Mouse (Mus musculus) heart, embryonic 12.5 days (tissue): ENCODE results near the gene Pkn3. TPM values are rescaled to one million over a fixed set of nuclear protein-coding genes. Genes with fewer than 3 reads are reported as not detected.
A peak's percentile ranks its signal among the peaks of the same experiment; 100 is the strongest.

ENCODE experiments used
- ATAC-seq: fragments of 200-750 bp; cut with Nextera tagmentation; 2 replicates; pipeline ENCODE4 v1.8.0; 2017; ENCODE audit warnings: moderate TSS enrichment, moderate library complexity; ENCODE audit not compliant: insufficient number of reproducible peaks, low FRiP score
- H3K27ac ChIP-seq: fragments of 300-500 bp; sonication (generic); 2 replicates; pipeline ENCODE4 v1.5.1; 2016; ENCODE audit warnings: mild to moderate bottlenecking, moderate library complexity; ENCODE audit not compliant: poor library complexity, severe bottlenecking
- H3K27me3 ChIP-seq: fragments of 300-500 bp; sonication (generic); replicated peaks from 2 replicates; pipeline ENCODE4 v1.6.1; 2016; ENCODE audit warnings: mild to moderate bottlenecking, moderate library complexity
- H3K36me3 ChIP-seq: fragments of 300-500 bp; sonication (generic); 2 replicates; pipeline ENCODE4 v1.6.1; 2016; ENCODE audit warnings: mild to moderate bottlenecking, moderate library complexity
- H3K4me1 ChIP-seq: fragments of 300-500 bp; sonication (generic); replicated peaks from 2 replicates; pipeline ENCODE4 v1.6.1; 2016; ENCODE audit warnings: mild to moderate bottlenecking
- H3K4me2 ChIP-seq: fragments of 300-500 bp; sonication (generic); 2 replicates; pipeline ENCODE4 v1.6.1; 2016; ENCODE audit warnings: mild to moderate bottlenecking, moderate library complexity
- H3K4me3 ChIP-seq: fragments of 300-500 bp; sonication (generic); 2 replicates; pipeline ENCODE4 v1.5.1; 2016; ENCODE audit warnings: mild to moderate bottlenecking
- H3K9ac ChIP-seq: fragments of 300-500 bp; sonication (generic); 2 replicates; pipeline ENCODE4 v1.6.1; 2016; ENCODE audit warnings: mild to moderate bottlenecking, moderate library complexity
- H3K9me3 ChIP-seq: fragments of 300-500 bp; sonication (generic); replicated peaks from 2 replicates; pipeline ENCODE4 v1.6.1; 2016; ENCODE audit warnings: mild to moderate bottlenecking, moderate library complexity
- WGBS: fragments of 180-500 bp; shearing (Covaris S2); methylation state at CpG from one replicate; pipeline ENCODE4 v1.1.7; 2016; 5-methylcytosine and 5-hydroxymethylcytosine counted together
- polyA plus RNA-seq: library from polyadenylated mRNA; unstranded; fragments of >200 nt; fragmentation: Nextera tagmentation; extraction: Ambion mirVana; gene quantifications from 2 replicates; pipeline ENCODE4 v1.2.1, GENCODE M21; 2016

Pkn3 gene
- 19.6 and 21.5 TPM in 2 replicates for polyA plus RNA-seq

DNA sequence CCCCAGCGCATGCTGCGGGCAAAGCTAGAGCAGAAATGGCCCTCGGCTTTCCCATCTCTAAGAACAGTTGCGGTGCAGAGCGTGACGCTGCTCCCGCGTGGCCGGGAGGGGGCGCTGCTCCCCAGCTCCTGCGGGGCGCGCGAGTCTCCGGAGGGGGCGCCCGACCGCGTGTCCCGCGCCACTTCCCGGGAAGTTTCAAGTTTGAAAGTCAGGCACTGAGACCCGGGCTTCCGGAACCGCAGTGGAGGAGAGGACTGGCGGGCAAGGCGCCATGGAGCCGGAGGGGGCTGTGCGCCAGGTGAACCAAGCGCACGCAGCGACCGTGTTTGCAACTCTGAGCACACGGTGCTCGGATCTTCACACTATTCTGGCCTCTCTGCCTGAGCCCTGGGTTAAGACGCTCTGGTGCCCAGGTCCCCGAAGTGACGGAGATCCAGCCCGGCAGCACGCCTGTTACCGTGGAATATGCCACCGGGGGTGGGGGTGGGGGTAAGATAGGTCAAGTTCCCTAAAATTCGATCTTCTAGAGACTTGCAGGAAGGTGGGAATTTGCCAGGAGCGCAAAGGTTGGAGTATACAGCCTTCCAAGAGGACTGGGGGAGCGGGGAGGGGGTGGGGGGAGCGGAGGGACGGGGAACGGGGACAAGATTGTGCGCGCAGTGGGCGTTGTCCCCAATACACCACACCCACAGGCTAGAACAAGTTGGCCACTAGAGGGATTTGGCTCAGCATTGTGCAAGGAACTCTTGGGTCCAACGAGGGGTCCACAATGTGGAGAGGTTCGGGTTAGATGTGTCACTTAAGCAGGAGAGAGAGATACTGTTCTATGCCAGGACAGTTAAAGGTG, at the start of gene Pkn3:
Gene Pkn3 (plus strand): TSS at position 183 of the 847 bp plus-strand sequence.
- ATAC-seq = peak; percentile 75

DNA sequence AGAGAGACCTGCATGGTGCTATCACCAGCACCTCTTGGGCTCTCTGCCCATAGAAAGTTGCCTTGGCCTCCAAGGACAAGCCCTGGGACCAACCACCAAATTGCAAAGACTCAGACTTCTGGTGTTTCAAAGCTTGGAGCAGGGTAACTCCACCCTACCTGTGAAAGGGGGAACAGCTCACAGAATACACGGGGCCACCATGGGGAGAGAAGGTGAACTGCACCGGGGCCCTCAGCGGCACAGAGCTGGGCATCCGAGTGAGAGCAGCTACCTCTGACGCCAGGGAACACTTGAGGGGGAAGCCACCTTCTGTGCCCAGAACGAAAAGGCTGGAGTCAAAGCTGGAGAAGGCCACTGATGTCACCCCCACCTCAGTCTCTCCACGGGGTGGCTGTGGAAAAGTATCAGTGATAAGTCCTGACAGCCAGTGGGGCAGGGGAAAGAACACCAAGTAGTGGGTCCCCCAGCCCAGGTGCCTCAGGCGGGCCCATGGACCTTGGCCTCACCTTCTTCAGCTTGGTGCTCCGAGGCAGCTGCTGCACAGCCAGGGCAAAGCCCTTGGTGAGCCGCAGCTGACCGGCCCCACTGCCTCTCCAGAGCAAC, 45.1 kb upstream of the Pkn3 start:
- Histone ChIP-seq H3K4me2 (no peak overlapping the region), H3K27me3 (no peaks in the 10 kb centered on the region), H3K36me3 (peaks cover 65% of the 10 kb centered on the region), H3K27ac (no peak overlapping the region), H3K4me1 (no peaks in the 10 kb centered on the region), H3K9me3 (no peaks in the 10 kb centered on the region), H3K4me3 (no peak overlapping the region), H3K9ac (no peak overlapping the region)
- ATAC-seq = no peak
- 51% methylated on average over 11 of the region's 11 CpGs for WGBS

More for the DNA sequence above, at the start of gene Pkn3:
- Histone ChIP-seq H3K4me1 (peaks cover 28% of the 10 kb centered on the region), H3K36me3 (peaks cover 16% of the 10 kb centered on the region), H3K4me2 (peak within 1 kb of the TSS; percentile 93), H3K27ac (peak within 1 kb of the TSS; percentile 91), H3K9ac (peak within 1 kb of the TSS; percentile 77), H3K9me3 (no peaks in the 10 kb centered on the region), H3K27me3 (no peaks in the 10 kb centered on the region), H3K4me3 (peak within 1 kb of the TSS; percentile 59)
- 1% methylated on average over 53 of the region's 53 CpGs for WGBS

DNA sequence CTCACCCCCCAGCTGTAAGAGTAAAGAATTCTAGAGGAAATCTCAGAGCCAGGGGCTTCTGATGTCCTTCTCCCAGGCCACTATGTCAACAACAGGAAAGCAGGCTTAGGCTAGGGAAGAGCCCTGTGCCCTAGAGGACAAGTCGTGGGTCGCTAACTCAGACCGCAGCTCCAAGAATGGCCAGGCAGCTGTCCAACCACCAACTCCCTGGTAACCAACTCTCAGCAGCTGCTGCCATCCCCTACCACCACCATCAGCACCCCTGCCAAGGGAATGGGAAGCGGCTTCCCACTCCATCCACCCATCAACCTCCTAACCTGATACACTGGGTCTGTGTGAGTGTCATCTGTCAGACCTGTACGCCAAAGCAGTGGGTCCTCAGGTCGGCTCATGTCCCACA, 44.5 kb upstream of the Pkn3 start:
- WGBS = 67% methylated on average over 6 of the region's 6 CpGs
- Histone ChIP-seq H3K36me3 (peaks cover 65% of the 10 kb centered on the region), H3K27me3 (no peaks in the 10 kb centered on the region), H3K4me3 (no peak overlapping the region), H3K4me2 (no peak overlapping the region), H3K9ac (no peak overlapping the region), H3K27ac (no peak overlapping the region), H3K4me1 (no peaks in the 10 kb centered on the region), H3K9me3 (no peaks in the 10 kb centered on the region)
- no peak for ATAC-seq

DNA sequence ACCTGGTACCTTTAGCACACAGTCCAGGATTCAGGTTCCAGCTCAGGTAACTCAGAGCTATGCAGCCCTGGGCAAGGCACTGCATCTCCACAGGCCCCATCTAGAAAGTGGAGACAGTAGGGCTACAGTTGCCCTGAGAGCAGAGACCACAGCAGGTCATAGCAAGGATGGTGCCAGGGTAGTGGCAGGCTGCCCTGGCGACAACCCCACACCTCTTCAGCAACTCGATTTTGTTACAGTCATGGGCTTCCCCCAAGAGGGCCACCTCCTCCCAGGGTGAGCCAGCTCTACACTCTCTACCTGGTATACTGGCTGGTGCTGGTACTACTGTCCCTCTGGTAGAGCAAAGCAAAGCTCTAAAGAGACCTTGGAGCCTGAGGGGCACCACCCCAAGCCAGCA, 39.7 kb upstream of the Pkn3 start:
- no peak overlapping the region for H3K4me2 ChIP-seq
- H3K9me3 ChIP-seq = no peaks in the 10 kb centered on the region
- 82% methylated on average over 2 of the region's 2 CpGs for WGBS
- ATAC-seq = no peak
- H3K36me3 ChIP-seq = peaks cover 19% of the 10 kb centered on the region
- no peak overlapping the region for H3K27ac ChIP-seq
- no peak overlapping the region for H3K4me3 ChIP-seq
- H3K9ac ChIP-seq = no peak overlapping the region
- peaks cover 6% of the 10 kb centered on the region; the same call in 1 of the 2 replicates for H3K4me1 ChIP-seq
- H3K27me3 ChIP-seq = no peaks in the 10 kb centered on the region

DNA sequence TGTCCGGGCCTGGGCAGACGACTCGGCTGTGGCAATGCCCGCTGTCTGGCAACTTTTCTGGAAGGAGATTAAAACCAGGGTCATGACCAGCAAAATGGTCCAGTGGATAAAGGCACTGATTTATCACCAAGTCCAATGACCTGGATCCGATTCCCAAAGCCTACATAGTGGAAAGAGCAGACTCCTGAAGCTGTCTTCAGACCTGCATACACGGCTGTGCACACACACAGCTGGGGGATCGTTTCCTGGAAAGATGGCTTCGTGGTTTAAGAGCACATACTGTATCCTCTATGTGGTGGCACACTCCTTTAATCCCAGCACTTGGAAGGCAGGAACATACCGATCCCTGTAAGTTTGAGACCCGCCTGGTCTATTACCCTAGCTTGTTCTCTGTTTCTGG, 39.1 kb upstream of the Pkn3 start:
- 87% methylated on average over 10 of the region's 10 CpGs for WGBS
- H3K27me3 ChIP-seq = no peaks in the 10 kb centered on the region
- H3K9ac ChIP-seq = no peak overlapping the region
- peaks cover 15% of the 10 kb centered on the region for H3K36me3 ChIP-seq
- H3K27ac ChIP-seq = no peak overlapping the region
- no peak overlapping the region for H3K4me2 ChIP-seq
- H3K9me3 ChIP-seq = no peaks in the 10 kb centered on the region
- no peak for ATAC-seq
- peaks cover 8% of the 10 kb centered on the region; the same call in 1 of the 2 replicates for H3K4me1 ChIP-seq
- no peak overlapping the region for H3K4me3 ChIP-seq

DNA sequence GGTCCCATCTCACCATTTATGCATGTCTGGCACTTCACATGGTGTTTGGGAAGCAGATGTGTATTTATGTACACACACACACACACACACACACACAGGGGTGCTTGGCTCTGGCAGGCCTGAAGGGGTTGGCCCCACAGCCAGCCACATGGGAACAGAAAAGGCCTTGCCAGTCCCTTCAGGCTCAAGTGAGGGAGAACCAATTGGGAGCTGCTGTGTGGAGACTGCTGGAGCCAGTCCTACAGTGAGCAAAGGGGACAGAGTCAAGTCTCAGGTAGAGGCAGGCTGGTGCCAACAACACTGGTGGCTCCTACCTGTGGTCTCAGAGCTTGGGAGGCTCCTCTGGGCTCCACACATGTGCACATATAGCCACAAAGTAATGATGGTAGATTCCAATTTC, 37.8 kb upstream of the Pkn3 start:
- no peak for ATAC-seq
- H3K9ac ChIP-seq = no peak overlapping the region
- no peak overlapping the region for H3K4me2 ChIP-seq
- H3K27me3 ChIP-seq = no peaks in the 10 kb centered on the region
- H3K27ac ChIP-seq = no peak overlapping the region
- H3K4me1 ChIP-seq = peaks cover 8% of the 10 kb centered on the region; the same call in 1 of the 2 replicates
- H3K36me3 ChIP-seq = peaks cover 17% of the 10 kb centered on the region
- H3K4me3 ChIP-seq = no peak overlapping the region
- H3K9me3 ChIP-seq = no peaks in the 10 kb centered on the region

DNA sequence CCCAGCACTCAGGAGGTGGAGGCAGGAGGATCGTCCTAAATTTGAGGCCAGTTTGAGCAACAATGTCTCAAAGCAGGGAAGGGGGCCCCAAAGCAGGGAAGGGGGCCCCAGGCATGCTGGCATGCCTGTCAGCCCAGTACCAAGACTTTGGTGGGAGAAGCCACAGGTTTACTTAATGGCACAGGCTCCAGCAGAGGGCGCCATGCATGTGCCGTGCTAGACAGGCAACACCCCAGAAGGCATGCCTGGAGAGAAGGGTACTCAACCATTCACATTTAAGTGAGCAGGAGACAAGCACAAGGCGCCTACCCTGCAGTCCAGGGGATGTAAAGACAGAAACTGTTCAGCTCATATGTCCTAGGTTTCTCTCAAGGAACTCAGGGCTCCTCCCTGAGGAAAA, 35.0 kb upstream of the Pkn3 start:
- Histone ChIP-seq H3K9me3 (no peaks in the 10 kb centered on the region), H3K27me3 (no peaks in the 10 kb centered on the region), H3K27ac (no peak overlapping the region), H3K9ac (0 out of 2 replicates have a peak overlapping the region, but pooled peaks have one; percentile 11), H3K4me1 (peaks cover 8% of the 10 kb centered on the region; the same call in 1 of the 2 replicates), H3K4me2 (no peak overlapping the region), H3K4me3 (no peak overlapping the region), H3K36me3 (peaks cover 18% of the 10 kb centered on the region)
- ATAC-seq = no peak; the same call in 1 of the 2 replicates
- WGBS = 5% methylated on average over 4 of the region's 4 CpGs

DNA sequence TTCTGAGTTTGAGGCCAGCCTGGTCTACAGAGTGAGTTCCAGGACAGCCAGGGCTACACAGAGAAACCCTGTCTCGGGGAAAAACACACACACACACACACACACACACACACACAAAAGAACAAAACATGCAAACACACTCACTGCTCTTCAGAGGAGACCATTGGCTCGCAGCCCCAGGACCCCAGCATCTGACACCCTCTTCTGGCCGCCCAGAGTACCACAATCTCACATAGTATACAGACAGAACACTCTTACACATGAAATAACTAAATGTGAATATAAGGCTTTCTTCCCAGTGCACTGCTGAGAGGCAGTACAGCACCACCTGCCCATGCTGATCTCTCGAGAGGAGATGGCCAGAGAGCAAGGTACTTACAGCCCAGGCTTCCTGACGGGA, 32.9 kb upstream of the Pkn3 start:
- Histone ChIP-seq H3K27ac (no peak overlapping the region), H3K4me2 (no peak overlapping the region), H3K4me3 (no peak overlapping the region), H3K9me3 (no peaks in the 10 kb centered on the region), H3K4me1 (peaks cover 11% of the 10 kb centered on the region; the same call in 1 of the 2 replicates), H3K27me3 (no peaks in the 10 kb centered on the region), H3K36me3 (peaks cover 11% of the 10 kb centered on the region; the same call in 1 of the 2 replicates), H3K9ac (no peak overlapping the region)
- ATAC-seq = no peak
- WGBS = 81% methylated on average over 5 of the region's 5 CpGs

DNA sequence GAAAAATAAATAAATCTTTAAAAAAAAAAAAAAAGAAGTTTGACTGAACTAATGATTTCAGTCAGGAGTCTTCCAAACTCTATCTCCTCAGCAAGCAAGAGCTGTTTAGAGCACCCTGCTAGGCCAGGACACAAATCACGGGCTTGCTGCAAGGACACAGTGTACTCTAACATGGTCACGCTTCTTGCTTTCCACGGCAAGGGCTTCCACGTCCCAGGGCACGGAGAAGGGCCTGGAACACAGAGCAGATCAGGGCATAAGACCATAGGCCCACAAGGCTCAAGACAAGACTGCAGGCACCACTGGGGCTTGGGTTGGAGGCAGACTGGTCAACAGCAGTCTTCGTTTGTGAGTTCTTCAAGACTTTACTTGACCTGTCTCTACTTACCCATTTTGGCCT, 30.4 kb upstream of the Pkn3 start:
- Histone ChIP-seq H3K9me3 (no peaks in the 10 kb centered on the region), H3K4me1 (peaks cover 11% of the 10 kb centered on the region; the same call in 1 of the 2 replicates), H3K9ac (no peak overlapping the region), H3K4me3 (no peak overlapping the region), H3K27ac (no peak overlapping the region), H3K36me3 (peaks cover 11% of the 10 kb centered on the region; the same call in 1 of the 2 replicates), H3K27me3 (no peaks in the 10 kb centered on the region), H3K4me2 (no peak overlapping the region)
- ATAC-seq = no peak
- 94% methylated on average over 6 of the region's 6 CpGs for WGBS

DNA sequence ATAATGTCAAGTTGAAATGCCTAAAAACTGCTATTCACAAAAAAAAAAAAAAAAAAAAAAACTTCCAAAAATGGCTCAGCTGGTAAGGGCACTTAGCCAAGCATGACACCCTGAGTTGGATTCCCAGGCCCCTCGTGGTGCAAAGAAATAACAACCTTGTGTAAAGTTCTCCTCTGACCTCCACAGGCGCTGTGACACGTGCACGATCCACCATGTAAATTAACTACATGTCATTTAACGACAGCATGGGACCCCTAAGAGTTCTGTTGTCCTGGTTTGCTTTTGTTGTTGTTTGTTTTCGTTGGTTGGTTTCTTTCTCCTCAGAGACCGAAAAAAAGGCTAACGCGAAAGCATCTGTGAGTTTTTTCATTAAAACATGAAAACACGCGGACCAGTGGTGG, 29.4 kb upstream of the Pkn3 start:
- no peak for ATAC-seq
- peaks cover 11% of the 10 kb centered on the region; the same call in 1 of the 2 replicates for H3K36me3 ChIP-seq
- WGBS = 52% methylated on average over 11 of the region's 11 CpGs
- no peaks in the 10 kb centered on the region for H3K9me3 ChIP-seq
- H3K27me3 ChIP-seq = no peaks in the 10 kb centered on the region
- H3K4me2 ChIP-seq = peak overlapping the region; percentile 68
- H3K27ac ChIP-seq = no peak overlapping the region; the same call in 1 of the 2 replicates
- H3K9ac ChIP-seq = peak overlapping the region; percentile 66
- peak overlapping the region; percentile 59 for H3K4me3 ChIP-seq
- H3K4me1 ChIP-seq = 0 out of 2 replicates have a peak, but pooled peaks cover 4% of the 10 kb centered on the region

DNA sequence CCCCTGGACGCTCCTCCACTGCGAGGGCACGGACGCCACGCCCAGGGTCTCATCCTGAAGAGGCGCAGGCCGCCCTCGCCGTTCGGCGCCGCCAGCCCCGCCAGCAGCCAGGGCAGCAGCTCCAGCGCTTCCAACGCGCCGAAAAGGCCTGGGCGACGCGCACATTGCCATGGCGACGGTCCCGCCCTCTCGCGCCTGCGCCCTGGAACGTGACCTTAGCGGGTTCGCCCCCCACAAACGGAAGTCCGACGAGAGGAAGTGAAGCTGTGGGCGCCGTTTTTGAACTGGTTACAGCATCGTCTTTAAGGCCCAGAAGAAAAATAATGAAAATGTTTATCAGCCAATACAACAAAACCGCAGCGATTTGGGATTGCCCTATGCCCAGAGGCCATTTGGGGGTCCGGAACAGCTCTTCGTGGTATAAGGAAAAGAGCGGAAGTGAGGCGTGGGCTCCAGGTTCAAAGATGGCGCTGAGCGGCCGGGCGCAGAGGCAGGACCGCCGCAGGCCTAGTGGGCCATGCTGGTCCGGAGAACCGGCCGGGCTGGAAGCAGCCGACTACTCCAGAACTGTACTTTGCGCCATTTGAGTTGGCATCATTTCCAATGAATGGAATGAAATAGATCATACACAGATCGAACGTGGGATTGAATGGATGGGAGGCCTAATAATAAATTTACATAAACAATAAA, 28.6 kb upstream of the Pkn3 start, which contains the start of gene Wdr34:
Gene Wdr34 (minus strand): TSS at position 183 of the 690 bp plus-strand sequence.
- H3K36me3 ChIP-seq = peaks cover 11% of the 10 kb centered on the region; the same call in 1 of the 2 replicates
- ATAC-seq = peak; percentile 96
- H3K9ac ChIP-seq = peak within 1 kb of the TSS; percentile 66
- 0 out of 2 replicates have a peak, but pooled peaks cover 4% of the 10 kb centered on the region for H3K4me1 ChIP-seq
- WGBS = under 1% methylated on average over 54 of the region's 54 CpGs
- no peaks in the 10 kb centered on the region for H3K27me3 ChIP-seq
- H3K27ac ChIP-seq = peak within 1 kb of the TSS; percentile 74
- H3K4me3 ChIP-seq = peak within 1 kb of the TSS; percentile 59
- peak within 1 kb of the TSS; percentile 68 for H3K4me2 ChIP-seq
- no peaks in the 10 kb centered on the region for H3K9me3 ChIP-seq
